Mouse (Mus musculus): ENCODE results near the gene Cyp1a1.
A peak's percentile ranks its signal among the peaks of the same experiment; 100 is the strongest.

Cyp1a1 gene

DNA sequence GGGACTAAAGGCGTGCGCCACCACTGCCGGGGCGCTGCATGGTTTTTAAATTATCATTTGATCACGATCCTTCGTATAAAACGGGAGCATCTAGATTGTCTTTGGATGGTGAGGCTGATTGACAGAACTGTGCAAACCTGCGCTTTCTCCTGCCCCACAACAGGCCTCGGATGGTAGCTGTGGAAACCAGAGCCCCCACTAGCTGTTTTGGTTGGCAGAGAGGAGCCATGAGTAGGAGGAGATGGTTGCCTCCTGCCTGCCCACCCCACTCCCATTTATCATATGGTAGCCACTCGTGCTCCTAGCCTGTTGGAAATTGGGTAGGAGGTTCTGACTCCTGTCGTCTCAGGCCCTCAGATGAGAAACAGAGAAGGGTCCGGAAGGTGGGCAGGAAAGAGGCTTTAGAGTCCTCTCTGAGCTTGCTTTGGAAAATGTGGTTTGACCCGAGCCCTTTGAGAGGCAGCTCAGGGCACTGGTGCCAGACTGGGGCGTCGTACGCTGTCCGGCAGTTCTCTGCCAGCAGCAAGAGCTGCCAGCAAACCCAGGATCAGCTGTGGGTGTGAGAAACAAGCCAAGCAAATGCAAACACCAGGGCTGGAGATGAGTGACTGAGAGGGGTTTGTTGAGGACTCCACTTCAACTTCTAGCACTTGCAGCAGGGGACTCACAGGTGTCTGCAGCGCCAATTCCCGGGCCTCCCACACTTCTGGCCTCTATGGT, 30.9 kb upstream of the Cyp1a1 start:
- DNase-seq (ENCODE audit: low read depth, low spot score) = no peak

DNA sequence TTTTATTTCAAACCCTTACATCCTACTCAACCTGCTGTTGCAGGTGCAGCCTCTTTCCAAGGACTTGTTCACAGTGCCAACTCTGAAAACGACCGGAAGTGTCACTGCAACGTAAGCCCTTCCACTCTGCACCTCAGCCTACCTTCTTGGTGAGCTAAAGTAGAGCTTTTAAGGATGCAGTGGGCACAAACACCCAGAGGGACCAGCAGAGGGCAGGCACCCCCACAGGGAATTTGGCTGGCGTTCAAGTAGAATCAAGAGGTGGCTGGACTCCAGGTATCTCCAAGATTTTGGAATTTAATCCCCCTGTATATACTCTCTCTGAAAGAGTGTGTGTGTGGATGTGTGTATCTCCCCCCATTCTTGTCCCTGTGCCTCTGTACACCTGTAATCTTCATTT, 29.9 kb upstream of the Cyp1a1 start:
- no peak for DNase-seq (ENCODE audit: low read depth, low spot score)

GRCm38 (mm10) chr9:57658970-57659369, 28.8 kb upstream of the Cyp1a1 start:
- DNase-seq (ENCODE audit: low read depth, low spot score) = peak; percentile 51

GRCm38 (mm10) chr9:57659774-57660173, 28.0 kb upstream of the Cyp1a1 start:
- peak; percentile 89 for DNase-seq (ENCODE audit: low read depth, low spot score)

DNA sequence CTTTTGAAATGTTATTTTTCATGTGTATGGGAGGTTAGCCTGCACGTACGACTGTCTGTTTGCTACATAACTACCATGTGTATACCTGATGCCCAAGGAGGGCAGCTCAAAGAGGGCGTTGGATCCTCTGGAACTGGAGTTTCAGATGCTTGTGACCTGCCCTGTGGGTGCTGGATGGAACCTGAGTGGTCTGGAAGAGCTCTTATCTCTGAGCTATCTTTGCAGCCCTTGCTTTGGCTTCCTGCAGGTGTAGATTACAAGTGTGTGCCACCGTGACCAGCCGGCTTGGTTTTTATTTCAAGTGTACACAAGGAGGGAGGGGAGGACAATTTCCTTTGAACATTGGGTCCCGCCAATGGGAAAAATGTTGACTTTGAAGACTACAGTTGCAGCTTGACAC, 27.2 kb upstream of the Cyp1a1 start:
- DNase-seq (ENCODE audit: low read depth, low spot score) = no peak

- DNase-seq (ENCODE audit: low read depth, low spot score) = no peak
These were observed 26.2 kb upstream of the Cyp1a1 start for GRCm38 (mm10) chr9:57661552-57661951.

- no peak for DNase-seq (ENCODE audit: low read depth, low spot score)
These were observed 23.1 kb upstream of the Cyp1a1 start for GRCm38 (mm10) chr9:57664616-57665015.

DNA sequence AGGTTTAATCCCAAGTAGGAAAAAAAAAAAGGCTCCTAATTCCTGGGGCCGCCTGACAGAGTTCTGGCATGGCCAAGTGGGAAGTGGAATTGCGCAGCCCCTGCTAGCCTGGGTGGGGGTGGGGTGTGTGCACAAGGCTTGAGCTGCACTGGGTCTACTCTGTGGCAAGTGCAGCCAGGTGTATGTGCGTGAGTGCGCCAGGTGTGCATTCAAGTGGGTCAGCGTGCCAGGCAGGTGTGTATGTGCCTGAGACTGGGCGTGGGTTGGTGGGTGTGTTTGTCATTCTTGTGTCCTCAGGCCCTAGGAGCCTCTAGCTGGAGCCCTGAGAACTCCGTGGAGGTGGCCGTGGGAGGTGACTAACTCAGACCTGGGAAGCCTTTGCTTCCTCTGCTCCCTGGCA, 21.2 kb upstream of the Cyp1a1 start:
- DNase-seq (ENCODE audit: low read depth, low spot score) = no peak

- no peak for DNase-seq (ENCODE audit: low read depth, low spot score)
These were observed 20.6 kb upstream of the Cyp1a1 start for GRCm38 (mm10) chr9:57667136-57667535.

GRCm38 (mm10) chr9:57667817-57668216, 19.9 kb upstream of the Cyp1a1 start:
- DNase-seq (ENCODE audit: low read depth, low spot score) = no peak

GRCm38 (mm10) chr9:57668277-57668676, 19.5 kb upstream of the Cyp1a1 start:
- no peak for DNase-seq (ENCODE audit: low read depth, low spot score)

DNA sequence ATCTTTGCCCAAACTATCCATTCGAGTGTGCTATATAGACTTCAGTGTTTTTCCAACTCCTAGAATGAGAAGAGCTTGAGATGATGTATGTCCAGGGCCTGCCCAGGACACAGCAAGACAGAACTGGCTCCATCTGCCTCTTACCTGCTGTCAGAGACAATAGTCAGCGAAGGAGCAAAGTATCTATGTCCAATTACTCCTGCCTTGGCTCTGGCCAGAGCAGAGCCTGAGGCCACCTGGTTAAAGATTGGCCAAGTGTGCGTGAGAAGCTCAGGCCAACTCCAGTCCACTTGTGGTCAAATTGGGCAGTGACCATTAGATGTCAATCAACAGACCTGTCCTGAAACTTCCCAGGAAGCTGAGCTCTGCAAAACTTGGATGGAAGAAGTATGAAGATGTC, 18.2 kb upstream of the Cyp1a1 start:
- no peak for DNase-seq (ENCODE audit: low read depth, low spot score)

GRCm38 (mm10) chr9:57671037-57671436, 16.7 kb upstream of the Cyp1a1 start:
- no peak for DNase-seq (ENCODE audit: low read depth, low spot score)

GRCm38 (mm10) chr9:57671500-57671899, 16.2 kb upstream of the Cyp1a1 start:
- DNase-seq (ENCODE audit: low read depth, low spot score) = no peak

DNA sequence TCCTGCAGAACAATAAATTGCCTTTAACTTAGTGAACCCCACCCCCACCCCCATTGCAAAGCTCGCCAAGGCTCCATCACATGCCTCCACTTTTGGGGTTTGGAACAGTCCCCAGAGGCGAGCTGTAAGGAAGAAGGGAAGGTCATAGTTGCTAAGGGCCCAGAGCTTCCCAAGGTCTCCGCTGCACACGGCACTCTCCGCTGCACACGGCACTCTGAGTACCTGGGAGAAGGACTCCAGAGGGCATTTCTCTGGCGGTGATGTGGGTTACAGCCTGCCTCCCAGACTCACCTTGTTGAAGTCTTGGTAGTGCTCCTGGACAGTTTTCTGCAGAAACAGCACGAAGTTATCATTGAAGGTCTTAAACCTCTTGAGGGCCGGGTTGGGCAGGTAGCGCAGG, 6.3 kb upstream of the Cyp1a1 start:
- no peak for DNase-seq (ENCODE audit: low read depth, low spot score)

- no peak for DNase-seq (ENCODE audit: low read depth, low spot score)
These were observed 4.2 kb upstream of the Cyp1a1 start, which contains the start of gene Cyp1a2 for GRCm38 (mm10) chr9:57683520-57683919. Gene Cyp1a2 (minus strand): TSS chr9:57683703.

DNA sequence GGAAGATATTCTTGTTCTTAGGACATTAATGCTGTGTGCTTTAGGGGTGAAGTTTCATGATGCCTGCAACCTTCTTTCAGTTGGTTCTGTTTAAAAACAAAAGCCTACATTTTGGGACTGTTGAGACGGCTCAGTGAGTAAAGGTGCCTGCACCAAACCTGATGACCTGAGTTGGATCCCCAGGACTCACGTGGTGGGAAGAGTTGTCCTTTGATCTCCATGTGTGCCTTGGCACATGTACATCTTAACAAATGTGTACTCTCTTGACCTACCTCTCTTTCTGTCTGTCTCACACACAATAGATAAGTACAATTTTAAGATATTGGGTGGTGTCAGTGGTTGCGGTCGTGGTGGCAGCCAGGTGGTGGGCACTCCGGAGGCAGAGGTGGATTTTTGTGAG, 1.7 kb upstream of the Cyp1a1 start:
- DNase-seq (ENCODE audit: low read depth, low spot score) = no peak

DNA sequence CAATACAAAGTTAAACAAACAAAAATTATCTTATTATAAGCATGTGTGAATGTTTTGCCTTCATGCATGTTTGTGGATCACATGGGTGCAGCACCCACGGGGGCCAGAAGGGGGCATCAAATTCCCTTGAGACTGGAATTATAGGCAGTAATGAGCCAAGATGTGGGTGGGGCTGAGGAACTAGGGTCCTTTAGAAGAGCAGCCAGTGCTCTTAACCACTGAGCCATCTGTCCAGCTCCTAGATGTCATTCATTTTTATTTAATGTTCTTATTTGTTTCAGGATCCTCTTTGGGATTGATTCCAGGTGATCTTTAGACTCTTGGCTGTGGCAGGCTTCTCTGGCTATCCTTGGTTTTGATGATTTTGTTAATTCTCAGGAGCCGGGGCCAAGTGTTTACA, 430 bp downstream of the Cyp1a1 start:
- peak; percentile 52 for DNase-seq (ENCODE audit: low read depth, low spot score)

GRCm38 (mm10) chr9:57688606-57689005, 878 bp downstream of the Cyp1a1 start:
- DNase-seq (ENCODE audit: low read depth, low spot score) = no peak

GRCm38 (mm10) chr9:57694108-57694507, 6.4 kb downstream of the Cyp1a1 start:
- no peak for DNase-seq (ENCODE audit: low read depth, low spot score)

DNA sequence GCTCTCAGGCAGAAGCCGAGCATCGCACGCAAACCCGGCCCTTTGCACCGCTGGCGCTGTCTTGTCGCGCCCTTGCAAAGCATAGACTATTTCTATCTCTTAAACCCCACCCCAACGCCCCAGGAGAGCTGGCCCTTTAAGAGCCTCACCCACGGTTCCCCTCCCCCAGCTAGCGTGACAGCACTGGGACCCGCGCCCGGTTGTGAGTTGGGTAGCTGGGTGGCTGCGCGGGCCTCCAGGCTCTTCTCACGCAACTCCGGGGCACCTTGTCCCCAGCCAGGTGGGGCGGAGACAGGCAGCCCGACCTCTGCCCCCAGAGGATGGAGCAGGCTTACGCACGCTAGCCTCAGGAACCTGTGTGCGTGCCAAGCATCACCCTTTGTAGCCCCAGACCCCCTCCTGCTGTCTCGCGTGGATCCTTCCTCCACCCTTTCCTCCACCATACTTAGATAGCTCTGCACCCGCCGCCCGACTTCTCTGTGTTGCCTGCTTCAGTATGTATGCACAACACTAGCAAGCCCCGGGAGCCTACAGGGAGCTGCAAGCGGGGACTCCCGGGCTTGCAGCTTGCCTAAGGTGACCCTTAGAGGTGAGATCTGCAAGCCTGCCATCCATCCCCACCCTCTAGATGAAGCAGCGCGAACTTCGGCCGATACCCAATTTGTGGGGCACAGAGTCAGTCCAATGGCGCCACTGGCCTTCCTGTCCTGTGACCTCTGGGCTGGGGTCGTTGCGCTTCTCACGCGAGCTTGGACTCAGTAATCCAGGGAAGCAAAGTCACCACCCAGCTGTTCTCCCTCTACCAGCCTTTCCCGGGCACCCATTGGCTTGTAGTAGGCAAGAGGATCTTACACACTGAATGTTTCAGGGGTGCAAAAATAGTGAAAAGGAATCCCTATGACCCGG, 8.9 kb downstream of the Cyp1a1 start:
- peak; percentile 46 for DNase-seq (ENCODE audit: low read depth, low spot score)

- DNase-seq (ENCODE audit: low read depth, low spot score) = peak; percentile 23
These were observed 9.7 kb downstream of the Cyp1a1 start for GRCm38 (mm10) chr9:57697380-57697779.

All from ES-CJ7 (cell line).